Mouse (Mus musculus): ENCODE measurements around the gene Ablim1. TPM values are rescaled to one million over a fixed set of nuclear protein-coding genes. Genes with fewer than 3 reads are reported as not detected.
A peak's percentile ranks its signal among the peaks of the same experiment; 100 is the strongest.

Ablim1 gene
- polyA plus RNA-seq, 1 experiment from 2014 or later, result 62.0 TPM

DNA sequence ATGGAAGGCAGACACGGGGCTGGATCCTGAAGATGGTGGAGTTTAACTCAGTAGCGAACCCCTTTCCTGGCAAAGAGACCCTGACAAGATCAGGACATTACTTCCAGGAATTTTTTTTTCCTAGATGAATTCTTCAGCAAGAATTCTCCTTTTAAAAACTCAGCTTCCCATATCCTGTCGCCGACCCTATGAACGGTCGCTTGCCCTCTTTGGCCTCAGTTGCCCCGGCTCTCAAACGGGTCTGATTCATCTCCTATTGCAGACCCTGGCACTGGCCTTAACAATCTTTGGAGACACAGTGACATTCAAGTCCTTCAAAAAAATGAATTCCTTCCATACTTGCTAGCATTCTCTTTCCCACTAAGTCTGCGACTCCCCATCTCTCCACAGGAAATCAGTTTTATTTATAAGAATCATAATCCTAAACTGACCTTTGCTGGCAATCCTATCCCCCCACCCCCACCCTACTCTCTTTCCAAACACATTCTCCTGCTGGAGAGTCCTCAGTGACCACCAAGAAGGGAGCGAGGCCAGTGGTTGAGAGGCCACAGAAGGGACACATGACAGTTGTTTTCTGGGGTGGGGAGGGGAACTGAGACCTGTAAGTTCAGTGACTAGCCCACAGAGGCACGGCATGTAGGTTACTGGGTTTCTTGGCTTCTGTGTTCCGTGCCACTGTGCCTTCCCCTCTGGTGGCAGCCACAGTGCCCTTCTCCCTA, 311.8 kb downstream of the Ablim1 start:
- DNase-seq (ENCODE audit: low spot score), result no peak
- no peak overlapping the region for H3K4me3 ChIP-seq (ENCODE audit: low read depth, low read length)
- H3K36me3 ChIP-seq (ENCODE audit: control insufficient read depth, insufficient read depth, low read length), result no peaks in the 10 kb centered on the region
- no peak overlapping the region for H3K9ac ChIP-seq (ENCODE audit: low read length)
- H3K4me2 ChIP-seq (replicated peaks; ENCODE audit: low read depth), result peak overlapping the region; percentile 25; the same call in 1 of the 2 replicates
- H3K9me3 ChIP-seq (ENCODE audit: control insufficient read depth, low read length), result no peaks in the 10 kb centered on the region
- no peak for ATAC-seq (ENCODE audit: low FRiP score, low TSS enrichment)
- H3K27ac ChIP-seq (replicated peaks), result no peak overlapping the region; the same call in 1 of the 2 replicates
- 0 out of 2 replicates have a peak, but pooled peaks cover 2% of the 10 kb centered on the region for H3K27me3 ChIP-seq (ENCODE audit: control insufficient read depth, insufficient read depth, low read length)
- 61% methylated on average over 12 of the region's 12 CpGs for WGBS
- H3K4me1 ChIP-seq (replicated peaks; ENCODE audit: control insufficient read depth, insufficient read depth), result no peaks in the 10 kb centered on the region
- no peak for TF ChIP-seq CTCF (IDR thresholded peaks at IDR 0.05; ENCODE audit: low read depth)
- TF ChIP-seq EP300 (optimal IDR thresholded peaks at IDR 0.05), result no peak

GRCm38 (mm10) chr19:57001926-57002325, 312.8 kb downstream of the Ablim1 start:
- no peak for TF ChIP-seq CTCF (IDR thresholded peaks at IDR 0.05; ENCODE audit: low read depth)
- TF ChIP-seq EP300 (optimal IDR thresholded peaks at IDR 0.05), result no peak
- no peak for DNase-seq (ENCODE audit: low spot score)
- ATAC-seq (ENCODE audit: low FRiP score, low TSS enrichment), result no peak
- Histone ChIP-seq H3K36me3 (ENCODE audit: control insufficient read depth, insufficient read depth, low read length) (no peaks in the 10 kb centered on the region), H3K4me2 (replicated peaks; ENCODE audit: low read depth) (no peak overlapping the region), H3K4me1 (replicated peaks; ENCODE audit: control insufficient read depth, insufficient read depth) (no peaks in the 10 kb centered on the region; the same call in 1 of the 2 replicates), H3K27ac (replicated peaks) (no peak overlapping the region), H3K9ac (ENCODE audit: low read length) (no peak overlapping the region), H3K9me3 (ENCODE audit: control insufficient read depth, low read length) (no peaks in the 10 kb centered on the region), H3K4me3 (ENCODE audit: low read depth, low read length) (no peak overlapping the region), H3K27me3 (ENCODE audit: control insufficient read depth, insufficient read depth, low read length) (no peaks in the 10 kb centered on the region)
- WGBS, result 87% methylated on average over 4 of the region's 4 CpGs

DNA sequence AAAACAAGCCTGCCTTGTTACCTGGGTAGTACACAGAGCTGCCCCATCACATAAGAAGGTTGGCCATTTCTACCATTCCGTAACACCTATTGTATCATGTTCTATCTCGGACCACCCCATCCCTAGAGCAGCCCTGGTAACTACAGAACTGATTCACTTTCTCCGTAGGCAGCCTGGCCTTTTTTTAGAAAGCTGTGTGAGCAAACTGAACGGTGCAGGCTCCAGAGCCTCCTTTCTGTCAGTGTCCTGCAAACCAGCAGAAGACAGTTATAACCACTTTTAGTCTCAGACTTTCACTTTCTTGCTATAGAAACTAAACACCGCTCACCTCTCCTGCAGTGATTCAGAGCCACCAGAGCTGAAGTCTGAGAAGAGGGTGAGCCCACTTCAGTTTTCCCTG, 314.1 kb downstream of the Ablim1 start:
- H3K27me3 ChIP-seq (ENCODE audit: control insufficient read depth, insufficient read depth, low read length), result no peaks in the 10 kb centered on the region
- H3K9ac ChIP-seq (ENCODE audit: low read length), result no peak overlapping the region
- no peak for ATAC-seq (ENCODE audit: low FRiP score, low TSS enrichment)
- TF ChIP-seq CTCF (IDR thresholded peaks at IDR 0.05; ENCODE audit: low read depth) (no peak), EP300 (optimal IDR thresholded peaks at IDR 0.05) (no peak)
- no peak for DNase-seq (ENCODE audit: low spot score)
- no peak overlapping the region for H3K4me2 ChIP-seq (replicated peaks; ENCODE audit: low read depth)
- WGBS, result 84% methylated on average over 5 of the region's 5 CpGs
- H3K9me3 ChIP-seq (ENCODE audit: control insufficient read depth, low read length), result no peaks in the 10 kb centered on the region
- H3K36me3 ChIP-seq (ENCODE audit: control insufficient read depth, insufficient read depth, low read length), result no peaks in the 10 kb centered on the region
- no peak overlapping the region for H3K27ac ChIP-seq (replicated peaks)
- no peaks in the 10 kb centered on the region; the same call in 1 of the 2 replicates for H3K4me1 ChIP-seq (replicated peaks; ENCODE audit: control insufficient read depth, insufficient read depth)
- no peak overlapping the region for H3K4me3 ChIP-seq (ENCODE audit: low read depth, low read length)

DNA sequence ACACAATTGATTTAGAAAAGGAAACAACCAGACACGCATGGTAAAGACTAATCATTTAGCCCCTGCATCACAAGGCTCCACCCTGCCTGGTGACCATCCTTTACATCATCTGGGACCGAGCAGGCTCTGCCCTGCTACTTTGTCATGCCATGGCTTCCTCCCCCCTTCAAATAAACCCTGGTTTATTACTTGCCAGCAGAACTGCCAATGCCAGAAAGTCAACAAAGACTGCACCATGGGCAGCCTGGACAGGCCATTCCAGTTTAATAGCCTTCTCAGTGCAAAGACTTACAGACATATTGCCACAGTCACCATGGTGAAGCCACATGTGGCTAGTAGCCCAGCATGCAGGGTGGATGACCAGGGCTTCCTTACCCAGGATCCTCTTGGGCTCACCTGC, 314.9 kb downstream of the Ablim1 start:
- ATAC-seq (ENCODE audit: low FRiP score, low TSS enrichment) (no peak), DNase-seq (ENCODE audit: low spot score) (no peak)
- H3K4me1 ChIP-seq (replicated peaks; ENCODE audit: control insufficient read depth, insufficient read depth), result no peaks in the 10 kb centered on the region; the same call in 1 of the 2 replicates
- no peaks in the 10 kb centered on the region for H3K36me3 ChIP-seq (ENCODE audit: control insufficient read depth, insufficient read depth, low read length)
- 90% methylated on average over 2 of the region's 2 CpGs for WGBS
- H3K4me3 ChIP-seq (ENCODE audit: low read depth, low read length), result no peak overlapping the region
- no peaks in the 10 kb centered on the region for H3K9me3 ChIP-seq (ENCODE audit: control insufficient read depth, low read length)
- H3K27me3 ChIP-seq (ENCODE audit: control insufficient read depth, insufficient read depth, low read length), result no peaks in the 10 kb centered on the region
- H3K9ac ChIP-seq (ENCODE audit: low read length), result no peak overlapping the region
- H3K4me2 ChIP-seq (replicated peaks; ENCODE audit: low read depth), result no peak overlapping the region
- TF ChIP-seq EP300 (optimal IDR thresholded peaks at IDR 0.05), result no peak
- no peak for TF ChIP-seq CTCF (IDR thresholded peaks at IDR 0.05; ENCODE audit: low read depth)
- H3K27ac ChIP-seq (replicated peaks), result no peak overlapping the region

- H3K27ac ChIP-seq (replicated peaks), result no peak overlapping the region
- no peaks in the 10 kb centered on the region for H3K27me3 ChIP-seq (ENCODE audit: control insufficient read depth, insufficient read depth, low read length)
- H3K4me1 ChIP-seq (replicated peaks; ENCODE audit: control insufficient read depth, insufficient read depth), result no peaks in the 10 kb centered on the region; the same call in 1 of the 2 replicates
- WGBS, result 85% methylated on average over 2 of the region's 2 CpGs
- H3K4me3 ChIP-seq (ENCODE audit: low read depth, low read length), result no peak overlapping the region
- no peak overlapping the region for H3K4me2 ChIP-seq (replicated peaks; ENCODE audit: low read depth)
- DNase-seq (ENCODE audit: low spot score) (no peak), ATAC-seq (ENCODE audit: low FRiP score, low TSS enrichment) (no peak)
- H3K9ac ChIP-seq (ENCODE audit: low read length), result no peak overlapping the region
- no peaks in the 10 kb centered on the region for H3K9me3 ChIP-seq (ENCODE audit: control insufficient read depth, low read length)
- H3K36me3 ChIP-seq (ENCODE audit: control insufficient read depth, insufficient read depth, low read length), result no peaks in the 10 kb centered on the region
- TF ChIP-seq EP300 (optimal IDR thresholded peaks at IDR 0.05) (no peak), CTCF (IDR thresholded peaks at IDR 0.05; ENCODE audit: low read depth) (no peak)
Measured at GRCm38 (mm10) chr19:56998910-56999309, 315.8 kb downstream of the Ablim1 start.

DNA sequence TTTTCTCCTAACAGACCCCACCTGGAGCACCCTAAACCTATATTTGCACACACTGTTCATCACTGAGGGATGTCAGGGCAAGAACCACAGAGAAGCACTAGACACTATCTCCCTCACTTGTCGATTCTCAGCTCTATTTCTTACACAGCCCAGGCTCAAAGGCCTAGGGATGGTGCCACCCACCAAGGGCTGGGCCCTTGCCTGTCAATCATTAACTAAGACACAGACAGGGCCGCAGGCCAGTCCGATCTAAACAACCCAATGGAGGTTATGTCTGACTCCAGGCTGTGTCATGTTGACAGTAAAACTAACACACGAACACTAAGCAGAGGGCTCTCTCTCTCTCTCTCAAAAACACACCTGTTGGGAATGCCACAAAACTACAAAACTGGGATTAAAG, 316.4 kb downstream of the Ablim1 start:
- Histone ChIP-seq H3K4me1 (replicated peaks; ENCODE audit: control insufficient read depth, insufficient read depth) (no peaks in the 10 kb centered on the region; the same call in 1 of the 2 replicates), H3K36me3 (ENCODE audit: control insufficient read depth, insufficient read depth, low read length) (no peaks in the 10 kb centered on the region), H3K4me3 (ENCODE audit: low read depth, low read length) (no peak overlapping the region), H3K27ac (replicated peaks) (no peak overlapping the region), H3K9ac (ENCODE audit: low read length) (no peak overlapping the region), H3K27me3 (ENCODE audit: control insufficient read depth, insufficient read depth, low read length) (no peaks in the 10 kb centered on the region), H3K4me2 (replicated peaks; ENCODE audit: low read depth) (no peak overlapping the region), H3K9me3 (ENCODE audit: control insufficient read depth, low read length) (no peaks in the 10 kb centered on the region)
- ATAC-seq (ENCODE audit: low FRiP score, low TSS enrichment) (peak; percentile 57; the same call in 1 of the 2 replicates), DNase-seq (ENCODE audit: low spot score) (no peak)
- no peak for TF ChIP-seq CTCF (IDR thresholded peaks at IDR 0.05; ENCODE audit: low read depth)
- no peak for TF ChIP-seq EP300 (optimal IDR thresholded peaks at IDR 0.05)
- 46% methylated on average over 4 of the region's 4 CpGs for WGBS

Data from stomach, postnatal 0 days (tissue).